Mouse (Mus musculus): ENCODE data around the gene Nat14. TPM values are rescaled to one million over a fixed set of nuclear protein-coding genes. Genes with fewer than 3 reads are reported as not detected.
A peak's percentile ranks its signal among the peaks of the same experiment; 100 is the strongest.

Gene Nat14
- total RNA-seq, 2 experiments from 2014 or later, result 7.1 to 11.5 TPM

DNA sequence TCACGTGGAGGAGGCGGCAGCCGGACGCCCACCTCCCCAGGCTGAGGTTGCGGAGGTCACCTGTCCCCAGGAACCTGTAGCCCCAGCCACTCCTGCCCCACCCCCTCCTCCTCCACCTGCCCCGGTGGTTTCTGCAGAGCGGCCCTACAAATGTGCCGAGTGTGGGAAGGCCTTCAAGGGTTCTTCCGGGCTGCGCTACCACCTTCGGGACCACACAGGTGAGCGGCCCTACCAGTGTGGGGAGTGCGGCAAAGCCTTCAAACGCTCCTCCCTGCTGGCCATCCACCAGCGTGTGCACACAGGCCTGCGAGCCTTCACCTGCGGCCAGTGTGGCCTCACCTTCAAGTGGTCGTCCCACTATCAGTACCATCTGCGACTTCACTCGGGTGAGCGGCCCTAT is 1.9 kb upstream of the Nat14 start:
- no peak for DNase-seq

DNA sequence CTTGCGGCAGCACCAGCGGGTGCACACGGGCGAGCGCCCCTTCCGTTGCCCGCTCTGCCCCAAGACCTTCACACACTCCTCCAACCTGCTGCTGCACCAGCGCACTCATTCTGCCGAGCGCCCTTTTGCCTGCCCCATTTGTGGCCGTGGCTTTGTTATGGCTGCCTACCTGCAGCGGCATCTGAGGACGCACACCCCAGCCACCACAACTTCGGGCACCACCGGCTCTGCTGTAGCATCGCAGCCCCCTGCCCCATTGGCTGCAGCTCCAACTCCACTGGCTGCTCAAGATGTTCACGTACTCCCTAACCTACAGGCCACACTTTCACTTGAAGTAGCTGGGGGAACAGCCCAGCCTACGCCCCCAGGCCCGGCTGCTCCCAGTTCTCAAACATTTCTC is 1.3 kb upstream of the Nat14 start:
- no peak for DNase-seq

DNA sequence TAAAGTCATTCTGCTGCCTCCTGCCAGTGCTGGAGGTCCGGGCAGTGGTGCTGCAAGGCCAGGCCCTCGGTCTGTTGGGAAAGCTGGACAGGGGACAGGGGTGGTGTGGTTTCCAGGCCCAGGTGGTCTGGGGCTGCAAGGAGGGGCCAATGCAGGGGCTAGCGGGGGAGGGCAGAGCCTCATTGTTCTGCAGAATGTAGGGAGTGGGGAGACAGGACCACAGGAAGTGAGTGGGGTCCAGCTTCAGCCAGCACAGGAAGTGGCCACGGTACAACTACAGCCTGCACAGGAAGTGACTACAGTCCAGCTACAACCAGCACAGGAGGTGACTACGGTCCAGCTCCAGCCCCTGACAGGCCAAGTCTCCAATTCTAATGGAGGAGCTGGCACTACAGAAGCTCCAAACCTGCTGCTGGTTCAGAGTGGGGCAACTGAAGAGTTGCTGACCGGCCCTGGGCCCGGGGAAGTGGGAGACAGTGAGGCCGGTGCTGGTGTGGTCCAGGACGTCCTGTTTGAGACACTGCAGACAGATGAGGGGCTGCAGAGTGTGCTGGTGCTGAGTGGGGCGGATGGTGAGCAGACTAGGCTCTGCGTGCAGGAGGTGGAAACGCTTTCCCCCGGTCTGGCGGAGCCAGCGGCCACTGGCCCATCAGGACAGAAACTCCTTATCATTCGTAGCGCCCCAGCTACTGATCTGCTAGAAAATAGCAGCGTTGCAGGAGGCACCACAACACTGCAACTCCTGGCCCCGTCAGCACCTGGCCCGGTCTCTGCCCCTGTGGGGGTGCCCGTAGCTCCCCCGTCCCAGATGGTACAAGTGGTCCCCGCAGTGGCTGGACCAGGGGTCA is 628 bp upstream of the Nat14 start:
- no peak for DNase-seq

DNA sequence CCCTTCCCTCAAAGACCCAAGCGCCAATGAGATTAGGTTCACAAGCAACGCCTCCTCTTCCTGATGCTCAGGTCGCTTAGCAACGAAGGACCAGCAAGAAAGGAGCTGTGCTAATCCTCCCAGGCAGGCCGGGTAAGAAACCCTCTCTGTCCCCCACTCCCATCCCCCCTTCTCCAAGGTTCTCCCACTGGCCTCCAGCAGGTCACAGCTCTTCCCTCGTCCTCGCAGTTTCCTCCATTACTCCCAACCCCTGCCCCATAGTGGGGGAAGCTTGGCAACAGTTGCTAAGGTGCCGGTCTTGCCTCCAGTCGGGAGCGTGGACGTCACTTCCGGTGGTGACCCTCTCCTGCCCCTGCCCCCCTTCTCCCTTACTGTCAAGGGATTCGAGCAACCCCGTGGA is 680 bp downstream of the Nat14 start:
- peak; percentile 73 to 84 for DNase-seq

DNA sequence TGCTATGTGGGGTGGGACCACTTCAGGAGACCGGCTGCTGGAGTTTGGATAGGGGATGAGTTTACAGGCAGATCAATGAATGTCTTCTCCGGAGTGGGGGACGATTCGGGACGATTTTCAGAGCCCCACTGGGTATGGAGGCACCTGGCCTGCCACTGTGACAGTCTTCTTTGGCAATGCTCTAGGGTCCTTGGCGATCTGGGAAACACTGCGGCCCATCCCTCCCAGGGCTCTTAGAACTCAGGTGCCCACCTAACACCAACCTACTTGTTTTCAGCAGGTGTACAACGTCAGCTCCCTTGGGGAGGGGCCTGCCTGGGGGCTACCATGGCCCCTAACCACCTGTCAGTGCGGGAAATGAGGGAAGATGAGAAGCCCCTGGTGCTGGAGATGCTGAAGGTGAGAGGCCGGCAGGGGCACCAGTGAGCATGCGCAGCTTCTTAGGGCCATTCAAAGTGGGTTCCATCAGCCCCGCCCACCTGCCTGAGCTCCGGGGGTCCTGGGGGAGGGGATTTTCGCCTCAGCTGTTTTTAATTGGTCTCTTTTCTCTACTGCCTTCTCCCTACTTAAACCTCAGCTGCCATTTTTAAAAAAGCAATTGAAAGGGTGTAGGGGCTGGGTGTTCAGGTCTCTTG is 1.2 kb downstream of the Nat14 start:
- DNase-seq, result peak; percentile 39 to 60

DNA sequence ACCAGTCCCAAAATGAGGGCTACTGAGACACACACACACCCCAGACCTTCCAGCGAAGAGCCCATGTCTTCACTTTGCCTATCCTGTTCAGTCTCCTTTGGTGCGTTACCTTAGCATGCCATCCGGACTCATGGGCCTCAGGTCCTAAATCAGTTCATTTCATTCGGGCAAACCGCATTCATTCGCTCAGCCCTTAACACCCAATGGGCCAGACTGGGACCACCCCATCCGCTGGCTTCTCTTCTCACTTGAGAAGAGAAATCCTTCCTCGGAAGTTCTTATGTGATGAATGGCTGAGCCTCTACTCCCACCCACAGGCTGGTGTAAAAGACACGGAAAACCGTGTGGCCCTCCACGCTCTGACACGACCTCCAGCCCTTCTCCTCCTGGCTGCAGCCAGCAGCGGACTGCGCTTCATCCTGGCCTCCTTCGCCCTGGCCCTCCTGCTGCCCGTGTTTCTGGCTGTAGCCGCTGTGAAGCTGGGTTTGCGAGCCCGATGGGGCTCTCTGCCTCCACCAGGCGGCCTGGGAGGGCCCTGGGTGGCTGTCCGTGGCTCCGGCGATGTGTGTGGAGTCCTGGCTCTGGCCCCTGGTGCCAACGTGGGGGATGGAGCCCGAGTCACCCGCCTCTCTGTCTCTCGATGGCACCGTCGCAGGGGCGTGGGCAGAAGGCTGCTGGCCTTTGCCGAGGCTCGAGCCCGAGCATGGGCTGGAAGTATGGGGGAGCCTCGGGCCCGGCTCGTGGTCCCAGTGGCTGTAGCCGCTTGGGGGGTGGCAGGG is 1.9 kb downstream of the Nat14 start:
- peak; percentile 75 to 78 for DNase-seq

DNA sequence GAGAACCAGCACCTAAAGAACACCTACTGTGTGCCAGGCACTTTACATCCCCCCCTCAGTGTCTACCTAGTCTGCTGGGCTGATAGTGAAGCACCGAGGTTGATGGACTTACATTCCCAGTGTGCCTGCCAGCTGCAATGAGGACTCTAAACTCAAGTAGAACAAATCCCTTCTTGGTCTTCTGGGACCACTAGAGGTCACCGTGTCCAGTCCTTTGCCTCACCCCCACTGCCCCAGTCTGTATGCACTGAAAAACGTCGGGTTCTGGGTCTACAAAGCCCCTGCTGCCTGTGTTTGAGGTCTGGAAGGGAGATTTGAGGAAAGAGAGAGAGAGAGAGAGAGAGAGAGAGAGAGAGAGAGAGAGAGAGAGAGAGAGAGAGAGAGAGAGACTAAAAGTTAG is 2.7 kb downstream of the Nat14 start:
- DNase-seq, result no peak

DNA sequence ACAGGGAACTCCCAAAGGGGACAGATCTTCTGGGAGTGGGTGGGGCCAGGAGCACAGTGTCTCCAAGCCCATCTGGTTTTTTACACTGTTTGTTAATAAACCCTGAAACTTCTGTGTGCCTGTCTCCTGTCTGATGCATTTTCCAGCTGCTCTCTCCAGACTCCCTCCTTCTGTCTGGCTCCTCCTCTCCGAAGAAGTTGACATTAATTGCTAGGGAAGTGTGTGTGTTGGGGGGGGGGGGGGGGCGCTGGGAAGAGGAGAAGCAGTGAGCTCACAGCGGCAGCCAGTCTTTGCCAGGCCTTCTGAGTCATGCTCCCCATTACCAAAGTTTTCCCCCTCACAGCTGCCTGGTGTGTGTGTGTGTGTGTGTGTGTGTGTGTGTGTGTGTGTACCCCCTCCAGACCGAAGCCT is 3.1 kb downstream of the Nat14 start:
- peak; percentile 61 to 71 for DNase-seq

DNA sequence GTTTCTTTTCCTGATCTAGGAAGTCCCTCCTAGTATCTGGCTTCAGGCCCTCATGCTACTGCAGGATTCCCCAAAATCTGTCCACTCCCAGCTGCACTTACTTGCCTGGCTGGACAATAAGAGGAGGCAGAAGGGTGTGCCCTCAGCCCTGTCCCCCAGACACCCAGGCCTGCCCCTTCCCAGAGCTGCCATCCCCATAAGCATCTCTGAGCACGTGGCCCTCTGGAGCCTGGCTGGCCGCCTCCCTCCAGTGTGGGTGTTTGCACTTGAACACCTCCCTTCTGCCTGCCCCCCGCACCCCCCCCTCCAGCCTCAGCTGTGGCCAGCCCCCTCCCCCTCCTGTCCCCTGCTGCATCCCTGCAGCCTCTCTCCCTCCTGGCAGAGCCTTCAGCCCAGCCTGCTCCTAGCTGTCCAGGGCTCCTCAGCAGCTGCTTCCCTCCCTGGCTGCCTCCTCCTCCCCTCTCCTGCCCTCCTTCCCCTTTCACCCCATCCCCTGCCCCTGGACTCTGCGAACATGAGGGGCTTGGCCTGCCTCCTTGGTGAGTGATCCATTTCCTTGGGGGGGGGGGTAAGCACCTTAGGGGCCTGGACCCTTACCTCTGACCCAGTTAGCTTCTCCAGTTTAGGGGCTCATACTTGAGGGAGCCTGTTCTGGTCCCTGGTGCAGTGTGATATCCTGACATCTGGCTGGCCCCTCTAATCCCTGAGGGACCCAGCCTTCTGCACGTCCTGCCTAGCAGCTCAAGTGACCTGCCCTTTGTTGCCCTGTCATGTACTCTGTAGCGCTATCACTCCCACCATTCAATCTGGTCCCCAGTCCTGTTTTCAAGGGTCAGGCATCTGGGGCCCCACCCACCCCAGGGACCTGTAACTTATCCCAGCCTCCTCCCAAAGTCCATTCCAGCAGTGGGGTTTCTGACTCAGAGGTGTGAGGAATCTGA is 3.9 kb downstream of the Nat14 start, which contains the start of gene Ssc5d:
Ssc5d (plus strand) TSS at position 345 of the 941 bp plus-strand sequence.
- no peak for DNase-seq

DNA sequence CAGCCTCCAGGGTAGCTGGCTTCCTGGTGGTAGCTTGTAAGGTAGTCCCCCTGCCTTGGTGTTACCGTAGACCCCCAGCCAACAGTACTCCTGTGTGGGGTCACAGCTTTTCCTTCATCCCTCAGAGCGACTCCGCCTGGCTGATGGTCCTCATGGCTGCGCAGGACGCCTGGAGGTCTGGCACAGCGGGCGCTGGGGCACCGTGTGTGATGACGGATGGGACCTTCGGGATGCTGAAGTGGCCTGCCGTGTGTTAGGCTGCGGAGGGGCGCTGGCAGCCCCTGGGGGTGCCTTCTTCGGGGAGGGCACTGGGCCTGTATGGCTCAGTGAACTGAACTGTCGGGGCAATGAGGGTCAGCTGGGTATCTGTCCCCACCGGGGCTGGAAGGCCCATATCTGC is 5.0 kb downstream of the Nat14 start:
- DNase-seq, result no peak

DNA sequence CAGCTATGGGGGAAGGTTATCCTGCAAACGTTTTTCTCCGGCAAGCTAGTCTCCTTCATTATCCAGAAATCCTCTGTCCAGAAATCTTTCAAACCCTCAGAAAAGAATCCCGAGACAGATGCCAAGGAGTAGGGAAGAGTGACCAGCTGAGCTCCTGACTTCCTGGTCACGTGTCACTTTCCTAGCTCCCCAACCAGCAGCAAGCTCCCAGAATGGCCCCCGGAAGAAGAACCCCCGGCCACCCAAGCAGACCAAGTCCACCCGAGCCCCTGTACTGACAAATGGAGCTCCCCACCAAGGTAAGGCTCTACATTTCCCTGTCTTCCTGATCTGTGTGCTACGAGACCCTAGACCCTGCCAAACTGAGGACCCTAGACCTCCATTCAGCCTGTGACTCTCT is 5.9 kb downstream of the Nat14 start:
- no peak for DNase-seq

DNA sequence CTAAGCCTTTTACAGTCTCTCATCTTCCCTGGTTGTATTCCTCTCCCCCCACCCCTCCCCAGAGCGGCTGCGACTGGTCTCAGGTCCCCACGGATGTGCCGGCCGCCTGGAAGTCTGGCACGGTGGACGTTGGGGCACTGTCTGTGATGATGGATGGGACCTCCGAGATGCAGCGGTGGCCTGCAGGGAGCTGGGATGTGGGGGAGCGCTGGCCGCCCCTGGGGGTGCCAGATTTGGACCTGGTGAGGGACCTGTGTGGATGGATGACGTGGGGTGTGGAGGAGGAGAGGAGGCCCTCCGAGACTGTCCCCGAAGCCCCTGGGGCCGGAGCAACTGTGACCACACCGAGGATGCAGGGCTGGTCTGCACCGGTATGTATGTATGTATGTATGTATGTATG is 6.5 kb downstream of the Nat14 start:
- no peak for DNase-seq

DNA sequence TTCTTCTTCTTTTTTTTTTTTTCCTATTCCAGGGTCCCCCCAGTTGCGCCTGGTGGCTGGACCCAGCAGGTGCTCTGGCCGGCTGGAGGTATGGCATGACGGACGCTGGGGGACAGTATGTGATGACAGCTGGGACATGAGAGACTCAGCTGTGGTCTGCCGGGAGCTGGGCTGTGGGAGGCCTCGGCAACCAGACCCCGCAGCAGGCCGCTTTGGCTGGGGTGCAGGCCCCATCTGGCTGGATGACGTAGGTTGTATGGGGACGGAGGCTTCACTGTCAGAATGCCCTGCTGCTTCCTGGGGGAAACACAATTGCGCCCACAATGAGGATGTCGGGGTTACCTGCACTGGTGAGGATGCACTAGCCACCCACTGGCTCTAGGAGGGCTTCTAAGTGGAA is 11.3 kb downstream of the Nat14 start:
- no peak for DNase-seq

DNA sequence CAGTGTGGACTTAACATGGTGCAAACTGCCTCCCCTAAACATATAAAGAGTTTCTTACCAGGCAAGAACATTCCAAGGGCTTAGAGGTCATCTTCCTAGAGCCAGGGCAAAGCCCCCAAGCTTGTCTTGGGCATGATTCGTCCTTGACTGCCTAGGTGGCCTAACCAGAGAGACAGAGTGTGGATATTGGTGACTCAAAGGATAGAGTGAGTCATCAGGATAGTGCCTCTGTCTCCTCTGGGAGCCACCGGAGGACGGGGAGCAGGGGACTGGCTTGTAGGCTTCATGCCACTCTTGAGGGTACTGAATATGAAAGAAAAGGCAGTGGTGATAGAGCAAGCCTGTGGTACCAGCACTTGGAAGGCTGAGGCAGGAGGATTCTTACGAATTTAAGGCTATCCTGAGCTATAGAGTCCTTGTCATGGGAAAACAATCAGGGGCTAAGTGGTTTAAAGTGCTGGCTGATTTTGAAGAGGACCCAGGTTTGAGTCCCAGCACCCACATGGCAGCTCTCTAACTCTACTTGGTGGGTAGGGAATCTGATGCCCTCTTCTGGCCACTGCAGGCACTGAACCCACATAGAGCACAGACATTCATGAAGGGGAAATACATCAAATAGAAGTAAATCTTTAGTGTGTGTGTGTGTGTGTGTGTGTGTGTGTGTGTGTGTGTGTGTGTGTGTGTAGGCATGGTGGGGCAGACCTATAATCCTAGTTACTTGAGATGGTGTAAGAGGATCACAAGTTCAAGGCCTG is 12.5 kb downstream of the Nat14 start:
- DNase-seq, result peak; percentile 33 to 43

DNA sequence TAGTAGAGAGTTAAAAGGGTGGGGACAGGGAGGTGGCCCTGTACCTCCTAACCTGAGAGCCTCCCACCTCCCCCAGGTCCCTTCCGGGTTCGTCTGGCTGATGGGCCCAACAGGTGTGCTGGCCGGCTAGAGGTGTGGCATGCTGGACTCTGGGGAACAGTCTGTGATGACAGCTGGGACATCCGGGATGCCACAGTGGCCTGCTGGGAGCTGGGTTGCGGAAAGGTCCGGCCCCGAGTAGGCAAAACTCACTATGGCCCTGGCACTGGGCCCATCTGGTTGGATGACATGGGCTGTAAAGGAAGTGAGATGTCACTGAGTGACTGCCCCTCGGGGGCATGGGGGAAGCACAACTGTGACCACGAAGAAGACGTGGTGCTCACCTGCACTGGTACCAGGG is 15.0 kb downstream of the Nat14 start:
- DNase-seq, result no peak

DNA sequence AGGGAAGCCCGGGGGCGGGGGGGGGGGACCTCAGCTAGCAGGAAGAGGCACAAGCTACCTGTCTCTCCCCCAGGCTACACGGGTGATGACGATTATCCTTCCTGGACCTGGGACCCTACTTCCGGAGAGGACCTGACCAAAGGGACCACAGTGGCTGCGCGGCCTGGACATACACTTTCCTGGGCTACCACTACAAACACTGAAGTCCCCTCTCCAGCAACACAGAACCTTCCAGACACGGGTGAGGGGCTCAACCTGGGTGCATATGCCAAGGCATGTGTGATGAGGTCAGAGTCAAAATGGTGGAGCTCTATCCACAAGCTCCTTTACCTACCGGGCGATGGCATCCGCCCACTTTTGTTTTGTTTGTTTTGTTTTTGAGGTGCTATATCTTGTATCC is 15.6 kb downstream of the Nat14 start:
- DNase-seq, result no peak

DNA sequence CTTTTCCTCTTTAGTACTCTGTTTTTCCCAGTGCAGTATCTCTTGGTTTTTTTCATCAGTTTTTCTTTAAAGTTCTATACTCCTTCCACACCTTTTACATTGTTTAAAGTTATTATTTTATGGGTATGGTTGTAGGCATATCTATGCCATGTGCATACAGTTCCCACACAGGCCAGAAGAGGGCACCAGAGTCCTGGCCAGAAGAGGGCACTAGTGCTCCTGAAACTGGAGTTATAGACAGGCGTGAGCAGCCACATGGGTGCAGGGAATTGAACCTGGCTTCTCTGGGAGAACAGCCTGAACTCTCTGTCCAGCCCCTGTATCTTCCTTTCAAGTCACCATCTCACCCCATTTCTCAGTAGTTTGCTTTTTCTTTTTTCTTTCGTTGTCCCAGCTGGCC is 16.6 kb downstream of the Nat14 start:
- DNase-seq, result peak; percentile 83 to 86

DNA sequence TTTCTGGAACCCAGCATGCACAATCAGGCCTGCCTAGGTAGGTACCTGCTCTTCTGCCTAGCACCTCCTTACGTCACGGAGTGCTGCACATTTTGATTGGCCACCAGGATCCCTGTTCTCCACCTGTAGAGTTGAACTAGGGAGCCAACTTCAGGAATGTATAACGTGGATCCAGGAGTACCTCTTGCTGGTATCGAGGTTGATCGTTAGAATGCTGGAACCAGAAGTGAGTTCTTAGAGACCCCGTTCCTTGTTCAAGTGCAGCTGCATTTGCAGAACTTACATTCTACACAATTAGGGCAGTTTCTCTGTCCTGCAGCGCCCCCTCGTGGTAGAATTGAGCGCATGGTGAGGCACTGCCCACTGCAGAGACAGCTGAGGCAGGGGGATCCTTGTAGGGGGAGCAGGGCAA is 18.2 kb downstream of the Nat14 start:
- peak; percentile 87 to 89 for DNase-seq

DNA sequence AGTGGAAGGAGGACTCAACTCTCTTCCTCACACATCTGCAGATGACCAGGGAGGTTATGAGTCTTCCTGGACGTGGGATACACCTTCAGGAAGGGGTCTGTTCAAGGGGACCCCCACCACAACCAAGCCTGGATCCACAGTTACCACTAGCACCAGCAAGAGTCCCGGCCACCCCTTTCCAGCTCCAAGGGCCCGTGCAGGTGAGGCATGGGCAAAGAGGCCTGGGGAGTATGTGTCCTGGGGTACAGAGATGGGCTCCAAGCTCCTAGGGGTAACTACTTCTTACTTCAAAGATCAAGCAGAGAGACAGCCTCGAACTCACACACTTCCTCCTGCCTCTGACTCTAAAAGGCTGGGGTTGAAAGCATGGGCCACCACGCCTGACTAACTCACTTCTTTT is 20.8 kb downstream of the Nat14 start:
- DNase-seq, result no peak

DNA sequence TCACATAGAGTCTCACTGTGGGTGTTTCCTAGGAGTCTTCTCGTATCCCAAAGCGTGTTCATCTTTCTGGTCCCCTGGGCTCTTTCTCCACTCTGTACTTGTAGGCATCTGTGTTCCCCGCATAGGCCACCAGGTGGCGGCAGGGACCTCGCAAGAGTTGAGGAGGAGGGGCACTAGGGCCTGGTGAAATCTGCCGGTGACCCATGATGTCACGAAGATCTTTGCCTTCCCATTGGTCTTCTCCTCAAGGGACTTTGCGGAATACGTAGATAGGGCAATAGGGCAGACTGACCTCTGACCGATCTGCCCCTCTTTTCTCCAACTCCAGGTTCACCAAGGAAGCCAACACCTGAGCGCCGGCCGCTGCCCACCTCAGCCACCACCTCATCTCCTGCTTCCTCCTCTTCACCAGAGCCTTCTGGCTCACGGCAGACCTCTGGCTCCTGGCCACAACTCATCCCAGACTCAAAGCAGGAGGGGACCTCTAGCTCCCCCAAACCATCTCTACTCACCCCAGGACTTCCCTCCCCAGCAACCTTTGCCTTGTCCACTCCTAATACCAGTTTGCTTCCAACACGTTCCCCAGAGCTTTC is 21.5 kb downstream of the Nat14 start:
- peak; percentile 94 to 95 for DNase-seq

DNA sequence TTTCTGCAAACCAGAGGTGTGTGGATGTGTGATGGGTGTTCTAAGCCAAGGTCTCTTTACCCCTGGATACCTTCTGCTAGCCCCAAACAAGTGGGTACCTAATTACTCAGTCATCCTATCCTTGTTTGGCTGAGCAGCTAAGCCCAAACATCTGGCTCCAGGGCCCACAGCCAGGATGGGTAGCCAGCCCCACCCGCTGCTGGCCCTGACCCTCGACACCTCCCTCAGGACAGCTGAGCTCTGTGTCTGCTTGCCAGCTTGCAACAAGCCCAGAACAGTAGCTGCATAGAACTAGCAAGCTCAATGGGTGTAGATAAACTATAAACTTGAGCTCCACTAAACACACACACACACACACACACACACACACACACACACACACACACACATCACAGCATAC is 26.0 kb downstream of the Nat14 start:
- DNase-seq, result peak; percentile 77 to 80
